Mouse (Mus musculus): ENCODE data around the gene Erp27. TPM values are rescaled to one million over a fixed set of nuclear protein-coding genes. Genes with fewer than 3 reads are reported as not detected.

Gene Erp27
- polyA plus RNA-seq, 1 experiment from 2014 or later = 0.48 TPM

GRCm38 (mm10) chr6:136941051-136942021 lies 19.4 kb upstream of the Erp27 start, which contains the start of gene Arhgdib:
TSS of gene Arhgdib (minus strand) at chr6:136941899.
- WGBS = 27% methylated on average over 12 of the region's 12 CpGs
- ATAC-seq = no peak
- no peaks in the 10 kb centered on the region for H3K4me1 ChIP-seq (replicated peaks; ENCODE audit: control insufficient read depth, insufficient read depth, low read length)
- H3K9me3 ChIP-seq (ENCODE audit: control insufficient read depth) = no peaks in the 10 kb centered on the region
- H3K4me3 ChIP-seq (ENCODE audit: low read depth, low read length) = 0 out of 2 replicates have a peak within 1 kb of the TSS, but pooled peaks have one; percentile 3
- H3K36me3 ChIP-seq (ENCODE audit: control insufficient read depth, insufficient read depth) = no peaks in the 10 kb centered on the region
- no peak for TF ChIP-seq CTCF (IDR thresholded peaks at IDR 0.05; ENCODE audit: low read depth)
- peak within 1 kb of the TSS; percentile 50 for H3K27ac ChIP-seq (ENCODE audit: low read depth, low read length)
- no peak within 1 kb of the TSS for H3K9ac ChIP-seq (ENCODE audit: low read depth, low read length)
- H3K4me2 ChIP-seq (replicated peaks; ENCODE audit: low read depth) = 0 out of 2 replicates have a peak within 1 kb of the TSS, but pooled peaks have one; percentile 24
- no peaks in the 10 kb centered on the region for H3K27me3 ChIP-seq (replicated peaks; ENCODE audit: control insufficient read depth, insufficient read depth, low read length)

GRCm38 (mm10) chr6:136940188-136940960 lies 18.4 kb upstream of the Erp27 start:
- TF ChIP-seq CTCF (IDR thresholded peaks at IDR 0.05; ENCODE audit: low read depth) = no peak
- WGBS = 77% methylated on average over 11 of the region's 11 CpGs
- Histone ChIP-seq H3K4me3 (ENCODE audit: low read depth, low read length) (no peak overlapping the region), H3K4me1 (replicated peaks; ENCODE audit: control insufficient read depth, insufficient read depth, low read length) (no peaks in the 10 kb centered on the region), H3K4me2 (replicated peaks; ENCODE audit: low read depth) (no peak overlapping the region), H3K9me3 (ENCODE audit: control insufficient read depth) (no peaks in the 10 kb centered on the region), H3K27me3 (replicated peaks; ENCODE audit: control insufficient read depth, insufficient read depth, low read length) (no peaks in the 10 kb centered on the region), H3K36me3 (ENCODE audit: control insufficient read depth, insufficient read depth) (no peaks in the 10 kb centered on the region), H3K9ac (ENCODE audit: low read depth, low read length) (no peak overlapping the region), H3K27ac (ENCODE audit: low read depth, low read length) (0 out of 2 replicates have a peak overlapping the region, but pooled peaks have one; percentile 11)
- no peak for ATAC-seq

- Histone ChIP-seq H3K9ac (ENCODE audit: low read depth, low read length) (no peak overlapping the region), H3K9me3 (ENCODE audit: control insufficient read depth) (no peaks in the 10 kb centered on the region), H3K36me3 (ENCODE audit: control insufficient read depth, insufficient read depth) (no peaks in the 10 kb centered on the region), H3K4me1 (replicated peaks; ENCODE audit: control insufficient read depth, insufficient read depth, low read length) (no peaks in the 10 kb centered on the region), H3K27ac (ENCODE audit: low read depth, low read length) (no peak overlapping the region), H3K4me2 (replicated peaks; ENCODE audit: low read depth) (no peak overlapping the region), H3K4me3 (ENCODE audit: low read depth, low read length) (no peak overlapping the region), H3K27me3 (replicated peaks; ENCODE audit: control insufficient read depth, insufficient read depth, low read length) (no peaks in the 10 kb centered on the region)
- no peak for ATAC-seq
- 79% methylated on average over 14 of the region's 14 CpGs for WGBS
- no peak for TF ChIP-seq CTCF (IDR thresholded peaks at IDR 0.05; ENCODE audit: low read depth)
Measured at GRCm38 (mm10) chr6:136939326-136940187, 17.6 kb upstream of the Erp27 start.

- H3K4me2 ChIP-seq (replicated peaks; ENCODE audit: low read depth) = 0 out of 2 replicates have a peak overlapping the region, but pooled peaks have one; percentile 17
- no peaks in the 10 kb centered on the region for H3K27me3 ChIP-seq (replicated peaks; ENCODE audit: control insufficient read depth, insufficient read depth, low read length)
- H3K4me1 ChIP-seq (replicated peaks; ENCODE audit: control insufficient read depth, insufficient read depth, low read length) = no peaks in the 10 kb centered on the region
- H3K9ac ChIP-seq (ENCODE audit: low read depth, low read length) = no peak overlapping the region
- no peak for TF ChIP-seq CTCF (IDR thresholded peaks at IDR 0.05; ENCODE audit: low read depth)
- WGBS = 78% methylated on average over 18 of the region's 18 CpGs
- no peak overlapping the region for H3K4me3 ChIP-seq (ENCODE audit: low read depth, low read length)
- no peaks in the 10 kb centered on the region for H3K9me3 ChIP-seq (ENCODE audit: control insufficient read depth)
- ATAC-seq = no peak
- H3K27ac ChIP-seq (ENCODE audit: low read depth, low read length) = no peak overlapping the region
- H3K36me3 ChIP-seq (ENCODE audit: control insufficient read depth, insufficient read depth) = no peaks in the 10 kb centered on the region
Measured at GRCm38 (mm10) chr6:136938331-136939126, 16.5 kb upstream of the Erp27 start.

GRCm38 (mm10) chr6:136937117-136937516 lies 15.1 kb upstream of the Erp27 start:
- H3K27me3 ChIP-seq (replicated peaks; ENCODE audit: control insufficient read depth, insufficient read depth, low read length) = no peaks in the 10 kb centered on the region
- 78% methylated on average over 3 of the region's 3 CpGs for WGBS
- H3K4me3 ChIP-seq (ENCODE audit: low read depth, low read length) = no peak overlapping the region
- H3K4me1 ChIP-seq (replicated peaks; ENCODE audit: control insufficient read depth, insufficient read depth, low read length) = no peaks in the 10 kb centered on the region
- H3K4me2 ChIP-seq (replicated peaks; ENCODE audit: low read depth) = no peak overlapping the region
- H3K9me3 ChIP-seq (ENCODE audit: control insufficient read depth) = no peaks in the 10 kb centered on the region
- no peaks in the 10 kb centered on the region for H3K36me3 ChIP-seq (ENCODE audit: control insufficient read depth, insufficient read depth)
- TF ChIP-seq CTCF (IDR thresholded peaks at IDR 0.05; ENCODE audit: low read depth) = no peak
- no peak overlapping the region for H3K27ac ChIP-seq (ENCODE audit: low read depth, low read length)
- ATAC-seq = no peak
- H3K9ac ChIP-seq (ENCODE audit: low read depth, low read length) = no peak overlapping the region
